Mouse (Mus musculus) testis, adult 2 months (tissue): ENCODE measurements at regions not wholly inside any gene's neighbourhood (a gene's known extent, or its start where the extent isn't known, plus 50 kb on each side); places are given as distances from the start of the nearest gene placed in this dataset.
A peak's percentile ranks its signal among the peaks of the same experiment; 100 is the strongest.

Source experiments
- H3K27ac ChIP-seq: fragments of 200-500 bp; 2 replicates; pipeline ENCODE4 v1.5.1; 2012; ENCODE audit warnings: low read depth, low read length; ENCODE audit not compliant: control insufficient read depth, insufficient read depth
- H3K27me3 ChIP-seq: fragments of 200-500 bp; 2 replicates; pipeline ENCODE4 v1.6.1; 2012; ENCODE audit warnings: mild to moderate bottlenecking, low read length, moderate library complexity; ENCODE audit not compliant: control insufficient read depth, insufficient read depth
- H3K36me3 ChIP-seq: fragments of 200-500 bp; 2 replicates; pipeline ENCODE4 v1.6.1; 2012; ENCODE audit warnings: mild to moderate bottlenecking, low read length; ENCODE audit not compliant: control insufficient read depth, insufficient read depth
- H3K4me1 ChIP-seq: fragments of 200-500 bp; 2 replicates; pipeline ENCODE4 v1.6.1; 2012; ENCODE audit warnings: low read length; ENCODE audit not compliant: control insufficient read depth, insufficient read depth
- H3K4me3 ChIP-seq: fragments of 200-500 bp; 2 replicates; pipeline ENCODE4 v1.5.1; 2012; ENCODE audit warnings: low read depth, mild to moderate bottlenecking, low read length, moderate library complexity, mixed read lengths; ENCODE audit not compliant: control insufficient read depth
- CTCF ChIP-seq: fragments of 200-500 bp; IDR thresholded peaks from 2 replicates; pipeline ENCODE4 v1.5.1; 2012; ENCODE audit warnings: low read depth, mild to moderate bottlenecking, inconsistent platforms, low read length, moderate library complexity; ENCODE audit not compliant: control insufficient read depth, insufficient read depth, insufficient replicate concordance
- POLR2A ChIP-seq: fragments of 200-500 bp; IDR thresholded peaks from 2 replicates; pipeline ENCODE4 v1.6.1; 2012; ENCODE audit warnings: low read depth, mild to moderate bottlenecking, inconsistent platforms, low read length, moderate library complexity; ENCODE audit not compliant: control insufficient read depth

DNA sequence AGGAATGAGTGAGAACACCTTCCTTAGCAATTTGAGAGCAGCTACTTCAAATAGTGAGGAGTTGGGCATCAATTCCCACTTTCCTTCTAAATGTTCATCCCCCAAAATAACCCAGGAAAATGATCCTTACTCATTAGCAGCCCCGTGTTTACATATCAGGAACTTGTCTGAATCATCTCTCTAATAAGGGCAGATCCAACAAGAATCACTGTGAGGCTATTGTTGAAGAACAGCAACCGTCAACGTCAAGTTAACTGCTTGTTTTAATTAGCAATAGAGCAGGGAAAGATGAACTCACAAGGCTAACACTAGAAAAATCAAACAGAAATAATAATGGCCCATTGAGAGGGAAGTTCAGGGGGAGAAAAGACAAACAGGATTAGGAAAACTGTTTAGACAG is 178.4 kb downstream of the Fam124b start:
- no peak overlapping the region for H3K27ac ChIP-seq
- TF ChIP-seq CTCF (no peak), POLR2A (no peak)
- H3K27me3 ChIP-seq, result no peaks in the 10 kb centered on the region
- no peak overlapping the region for H3K4me3 ChIP-seq
- no peaks in the 10 kb centered on the region for H3K4me1 ChIP-seq
- no peaks in the 10 kb centered on the region for H3K36me3 ChIP-seq

DNA sequence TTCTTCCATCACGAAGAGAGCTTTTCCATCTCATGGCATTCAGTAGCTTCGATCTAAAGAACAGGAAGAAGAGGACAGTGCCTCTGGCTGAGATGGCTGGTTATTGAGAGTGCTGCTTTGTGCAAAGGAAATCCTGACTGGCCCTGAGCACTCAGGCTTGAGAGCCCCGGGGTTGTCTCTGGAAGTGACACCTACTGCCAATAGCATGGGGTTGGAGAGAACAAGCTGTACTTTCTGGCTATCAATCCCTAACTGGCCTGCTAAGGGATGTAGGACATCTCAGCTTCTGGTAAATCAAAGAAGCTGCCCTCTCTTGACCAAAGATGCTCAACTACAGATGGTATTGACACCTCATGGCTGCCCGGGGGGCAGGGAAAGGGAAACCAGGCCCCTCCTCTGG is 178.2 kb upstream of the Serpine2 start:
- TF ChIP-seq CTCF (no peak), POLR2A (no peak)
- H3K27me3 ChIP-seq, result no peaks in the 10 kb centered on the region
- H3K4me1 ChIP-seq, result no peaks in the 10 kb centered on the region
- no peak overlapping the region for H3K27ac ChIP-seq
- H3K4me3 ChIP-seq, result no peak overlapping the region
- H3K36me3 ChIP-seq, result no peaks in the 10 kb centered on the region

GRCm38 (mm10) chr1:80038059-80038458 is 177.1 kb upstream of the Serpine2 start:
- Histone ChIP-seq H3K4me1 (no peaks in the 10 kb centered on the region), H3K27me3 (no peaks in the 10 kb centered on the region), H3K36me3 (no peaks in the 10 kb centered on the region), H3K4me3 (no peak overlapping the region), H3K27ac (no peak overlapping the region)
- TF ChIP-seq CTCF, result no peak
- TF ChIP-seq POLR2A, result no peak

DNA sequence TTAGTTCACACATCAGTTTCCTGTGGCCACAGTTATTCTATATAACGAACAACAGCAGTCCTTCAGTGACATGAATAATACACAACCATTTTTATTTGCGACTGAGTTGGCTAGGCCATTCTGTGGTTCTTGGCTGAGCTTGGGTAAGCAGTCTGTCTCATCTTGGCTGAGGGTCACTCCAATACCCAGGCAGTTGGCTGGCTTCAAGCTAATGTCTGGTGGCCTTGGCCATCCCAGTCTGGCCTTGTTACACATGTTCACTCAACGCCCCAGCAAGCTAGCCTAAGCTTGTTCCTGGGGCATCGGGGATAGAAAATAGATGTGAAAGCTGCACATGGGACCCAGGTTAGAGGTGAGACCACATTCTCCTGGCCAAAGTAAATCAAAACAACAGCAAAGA is 175.5 kb upstream of the Serpine2 start:
- no peaks in the 10 kb centered on the region for H3K36me3 ChIP-seq
- TF ChIP-seq POLR2A, result no peak
- TF ChIP-seq CTCF, result no peak
- H3K27ac ChIP-seq, result no peak overlapping the region
- no peaks in the 10 kb centered on the region for H3K4me1 ChIP-seq
- no peaks in the 10 kb centered on the region for H3K27me3 ChIP-seq
- H3K4me3 ChIP-seq, result no peak overlapping the region

GRCm38 (mm10) chr1:80033522-80033921 is 172.5 kb upstream of the Serpine2 start:
- no peaks in the 10 kb centered on the region for H3K27me3 ChIP-seq
- no peak overlapping the region for H3K4me3 ChIP-seq
- no peak for TF ChIP-seq POLR2A
- TF ChIP-seq CTCF, result no peak
- 0 out of 2 replicates have a peak overlapping the region, but pooled peaks have one; percentile 8 for H3K27ac ChIP-seq
- no peaks in the 10 kb centered on the region for H3K36me3 ChIP-seq
- H3K4me1 ChIP-seq, result no peaks in the 10 kb centered on the region

DNA sequence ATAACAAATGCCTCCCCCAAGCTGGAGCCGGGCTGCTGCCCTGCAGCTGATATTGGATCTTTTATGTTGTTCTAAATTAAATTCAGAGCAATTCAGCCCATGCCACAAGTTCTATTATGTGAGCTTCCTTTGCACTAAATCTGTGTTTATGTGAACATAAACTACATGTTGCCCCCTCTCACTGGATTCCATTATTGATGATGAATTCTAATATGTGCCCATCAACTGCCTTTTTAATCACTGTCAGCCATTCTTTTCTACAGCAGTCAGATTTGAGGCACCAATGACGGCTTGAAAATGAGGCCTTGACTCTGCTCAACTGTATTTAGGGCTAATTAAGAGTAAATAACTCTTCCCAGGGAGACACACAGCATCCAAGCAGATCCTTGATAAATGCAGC is 172.1 kb upstream of the Serpine2 start:
- no peaks in the 10 kb centered on the region for H3K4me1 ChIP-seq

DNA sequence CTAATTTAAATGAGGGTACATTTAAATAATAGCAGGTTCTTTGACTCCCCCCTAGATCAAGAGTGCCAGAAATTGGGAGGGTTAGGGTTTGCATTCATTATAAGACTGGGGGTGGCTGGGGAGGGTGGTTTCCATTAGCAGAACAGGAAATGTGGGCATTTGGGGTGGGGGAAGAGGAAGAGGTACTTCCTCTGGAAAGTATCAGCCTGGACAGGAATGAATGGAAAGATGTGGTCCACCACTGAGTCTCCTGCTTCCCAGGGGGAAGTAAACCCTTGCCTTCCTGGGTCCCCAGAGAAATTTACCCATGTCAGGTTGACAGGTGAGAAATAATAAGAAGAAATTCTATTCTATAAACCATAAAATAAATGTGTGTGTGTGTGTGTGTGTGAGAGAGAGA is 171.5 kb upstream of the Serpine2 start:
- no peak for TF ChIP-seq POLR2A
- TF ChIP-seq CTCF, result no peak
- H3K4me3 ChIP-seq, result no peak overlapping the region
- no peak overlapping the region for H3K27ac ChIP-seq

More for the DNA sequence above, 172.1 kb upstream of the Serpine2 start:
- Histone ChIP-seq H3K27me3 (no peaks in the 10 kb centered on the region), H3K27ac (0 out of 2 replicates have a peak overlapping the region, but pooled peaks have one; percentile 8), H3K36me3 (no peaks in the 10 kb centered on the region), H3K4me3 (no peak overlapping the region)
- TF ChIP-seq POLR2A (no peak), CTCF (no peak)

DNA sequence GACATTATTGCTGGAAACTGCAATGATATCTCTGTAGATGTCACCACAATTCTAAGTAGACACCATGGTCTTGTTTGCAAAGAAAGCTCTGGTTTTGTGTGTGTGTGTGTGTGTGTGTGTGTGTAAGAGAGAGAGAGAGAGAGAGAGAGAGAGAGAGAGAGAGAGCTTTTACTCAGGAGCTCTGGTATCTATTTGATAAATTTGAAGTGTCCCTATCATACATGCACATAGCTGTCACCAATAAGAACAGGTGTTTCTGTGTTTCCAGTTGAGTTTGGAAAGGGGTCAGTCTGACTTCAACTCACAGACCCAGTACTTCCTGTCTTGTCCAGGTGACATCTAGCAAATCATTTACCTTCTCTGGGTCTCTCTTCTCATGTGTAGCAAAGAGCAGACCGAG is 169.7 kb upstream of the Serpine2 start:
- TF ChIP-seq POLR2A, result no peak
- Histone ChIP-seq H3K36me3 (no peaks in the 10 kb centered on the region), H3K27ac (no peak overlapping the region)

More for the DNA sequence above, 171.5 kb upstream of the Serpine2 start:
- no peaks in the 10 kb centered on the region for H3K36me3 ChIP-seq
- no peaks in the 10 kb centered on the region for H3K27me3 ChIP-seq
- no peaks in the 10 kb centered on the region for H3K4me1 ChIP-seq

More for the DNA sequence above, 169.7 kb upstream of the Serpine2 start:
- H3K27me3 ChIP-seq, result no peaks in the 10 kb centered on the region
- no peaks in the 10 kb centered on the region for H3K4me1 ChIP-seq
- H3K4me3 ChIP-seq, result no peak overlapping the region
